Mouse (Mus musculus) liver, embryonic 14.5 days (tissue): ENCODE results near the gene Pgr.

Experiments used
- CTCF ChIP-seq: IDR thresholded peaks from 2 replicates; pipeline ENCODE4 v1.5.1; 2016; ENCODE audit warnings: antibody characterized with exemption, low read depth, control low read depth
- EP300 ChIP-seq: IDR thresholded peaks from 2 replicates; pipeline ENCODE4 v1.6.1; 2016; ENCODE audit warnings: antibody characterized with exemption, low read depth

- TF ChIP-seq EP300 (no peak), CTCF (no peak)
These were observed 2.6 kb downstream of the Pgr start for GRCm38 (mm10) chr9:8902277-8902676.
